Mouse (Mus musculus): ENCODE data around the gene Inhbe. TPM values are rescaled to one million over a fixed set of nuclear protein-coding genes. Genes with fewer than 3 reads are reported as not detected.

Inhbe gene
- polyA plus RNA-seq, 1 experiment from 2014 or later, result not detected

GRCm38 (mm10) chr10:127360714-127361113 lies 6.5 kb upstream of the Inhbe start:
- 82% methylated on average over 3 of the region's 3 CpGs for WGBS
- no peak overlapping the region for H3K9ac ChIP-seq (replicated peaks; ENCODE audit: low read depth)
- no peaks in the 10 kb centered on the region for H3K9me3 ChIP-seq (ENCODE audit: low read length)
- H3K4me2 ChIP-seq (replicated peaks; ENCODE audit: low read depth, low read length), result no peak overlapping the region
- ATAC-seq (no peak), DNase-seq (ENCODE audit: low spot score) (no peak)
- H3K27ac ChIP-seq (ENCODE audit: low read length), result no peak overlapping the region
- no peaks in the 10 kb centered on the region for H3K36me3 ChIP-seq (ENCODE audit: insufficient read depth, low read length)
- no peak for TF ChIP-seq CTCF (IDR thresholded peaks at IDR 0.05)
- TF ChIP-seq EP300 (IDR thresholded peaks at IDR 0.05), result no peak
- H3K4me1 ChIP-seq (ENCODE audit: insufficient read depth, low read depth, low read length), result no peaks in the 10 kb centered on the region
- H3K4me3 ChIP-seq (ENCODE audit: low read depth, low read length), result no peak overlapping the region
- H3K27me3 ChIP-seq (replicated peaks; ENCODE audit: insufficient read depth, low read length), result no peaks in the 10 kb centered on the region

GRCm38 (mm10) chr10:127355336-127355735 lies 1.1 kb upstream of the Inhbe start:
- H3K4me3 ChIP-seq (ENCODE audit: low read depth, low read length), result no peak overlapping the region
- 65% methylated on average over 10 of the region's 10 CpGs for WGBS
- no peak for ATAC-seq
- no peaks in the 10 kb centered on the region for H3K4me1 ChIP-seq (ENCODE audit: insufficient read depth, low read depth, low read length)
- no peaks in the 10 kb centered on the region for H3K9me3 ChIP-seq (ENCODE audit: low read length)
- no peak overlapping the region for H3K27ac ChIP-seq (ENCODE audit: low read length)
- H3K27me3 ChIP-seq (replicated peaks; ENCODE audit: insufficient read depth, low read length), result no peaks in the 10 kb centered on the region
- no peak overlapping the region for H3K9ac ChIP-seq (replicated peaks; ENCODE audit: low read depth)
- no peak for TF ChIP-seq EP300 (IDR thresholded peaks at IDR 0.05)
- no peak for TF ChIP-seq CTCF (IDR thresholded peaks at IDR 0.05)
- no peak for DNase-seq (ENCODE audit: low spot score)
- H3K4me2 ChIP-seq (replicated peaks; ENCODE audit: low read depth, low read length), result no peak overlapping the region
- no peaks in the 10 kb centered on the region for H3K36me3 ChIP-seq (ENCODE audit: insufficient read depth, low read length)

- Histone ChIP-seq H3K27me3 (replicated peaks; ENCODE audit: insufficient read depth, low read length) (no peaks in the 10 kb centered on the region), H3K4me3 (ENCODE audit: low read depth, low read length) (no peak overlapping the region), H3K9ac (replicated peaks; ENCODE audit: low read depth) (no peak overlapping the region), H3K4me2 (replicated peaks; ENCODE audit: low read depth, low read length) (no peak overlapping the region), H3K36me3 (ENCODE audit: insufficient read depth, low read length) (no peaks in the 10 kb centered on the region), H3K27ac (ENCODE audit: low read length) (no peak overlapping the region), H3K9me3 (ENCODE audit: low read length) (no peaks in the 10 kb centered on the region), H3K4me1 (ENCODE audit: insufficient read depth, low read depth, low read length) (no peaks in the 10 kb centered on the region)
- WGBS, result 84% methylated on average over 11 of the region's 11 CpGs
- DNase-seq (ENCODE audit: low spot score) (no peak), ATAC-seq (no peak)
- TF ChIP-seq EP300 (IDR thresholded peaks at IDR 0.05) (no peak), CTCF (IDR thresholded peaks at IDR 0.05) (no peak)
Observed at GRCm38 (mm10) chr10:127352766-127353165, 1.4 kb downstream of the Inhbe start.

DNA sequence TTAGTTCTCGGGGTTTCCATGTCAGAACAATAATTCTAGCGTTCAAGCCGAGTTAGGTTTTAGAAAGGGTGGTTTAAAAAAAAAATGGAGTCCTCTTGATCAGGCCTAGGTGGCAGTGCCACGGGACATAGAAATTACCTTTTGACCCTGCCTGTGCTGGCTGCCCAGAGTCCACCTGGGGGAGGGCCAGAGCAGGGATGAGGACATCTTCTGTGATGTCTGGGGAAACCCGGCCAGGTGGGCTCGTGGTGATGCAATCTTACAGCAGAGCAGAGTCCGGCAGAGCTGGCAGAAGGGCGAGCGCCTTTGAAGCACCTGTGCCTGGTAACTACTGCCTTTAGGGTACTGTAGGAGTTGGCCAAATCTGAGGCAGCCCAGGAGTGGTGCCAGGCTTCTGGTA lies 2.0 kb downstream of the Inhbe start:
- no peaks in the 10 kb centered on the region for H3K27me3 ChIP-seq (replicated peaks; ENCODE audit: insufficient read depth, low read length)
- H3K4me1 ChIP-seq (ENCODE audit: insufficient read depth, low read depth, low read length), result no peaks in the 10 kb centered on the region
- no peak overlapping the region for H3K9ac ChIP-seq (replicated peaks; ENCODE audit: low read depth)
- H3K36me3 ChIP-seq (ENCODE audit: insufficient read depth, low read length), result no peaks in the 10 kb centered on the region
- no peak overlapping the region for H3K4me2 ChIP-seq (replicated peaks; ENCODE audit: low read depth, low read length)
- H3K27ac ChIP-seq (ENCODE audit: low read length), result no peak overlapping the region
- 76% methylated on average over 9 of the region's 9 CpGs for WGBS
- DNase-seq (ENCODE audit: low spot score) (no peak), ATAC-seq (no peak)
- H3K4me3 ChIP-seq (ENCODE audit: low read depth, low read length), result no peak overlapping the region
- TF ChIP-seq CTCF (IDR thresholded peaks at IDR 0.05), result no peak
- TF ChIP-seq EP300 (IDR thresholded peaks at IDR 0.05), result no peak
- H3K9me3 ChIP-seq (ENCODE audit: low read length), result no peaks in the 10 kb centered on the region

- Histone ChIP-seq H3K36me3 (ENCODE audit: insufficient read depth, low read length) (no peaks in the 10 kb centered on the region), H3K27ac (ENCODE audit: low read length) (no peak overlapping the region), H3K4me3 (ENCODE audit: low read depth, low read length) (no peak overlapping the region), H3K27me3 (replicated peaks; ENCODE audit: insufficient read depth, low read length) (no peaks in the 10 kb centered on the region), H3K9me3 (ENCODE audit: low read length) (no peaks in the 10 kb centered on the region), H3K4me2 (replicated peaks; ENCODE audit: low read depth, low read length) (no peak overlapping the region), H3K9ac (replicated peaks; ENCODE audit: low read depth) (no peak overlapping the region), H3K4me1 (ENCODE audit: insufficient read depth, low read depth, low read length) (no peaks in the 10 kb centered on the region)
- no peak for ATAC-seq
- TF ChIP-seq CTCF (IDR thresholded peaks at IDR 0.05) (no peak), EP300 (IDR thresholded peaks at IDR 0.05) (no peak)
- DNase-seq (ENCODE audit: low spot score), result no peak
- 68% methylated on average over 8 of the region's 8 CpGs for WGBS
Observed at GRCm38 (mm10) chr10:127351719-127352118, 2.5 kb downstream of the Inhbe start.

DNA sequence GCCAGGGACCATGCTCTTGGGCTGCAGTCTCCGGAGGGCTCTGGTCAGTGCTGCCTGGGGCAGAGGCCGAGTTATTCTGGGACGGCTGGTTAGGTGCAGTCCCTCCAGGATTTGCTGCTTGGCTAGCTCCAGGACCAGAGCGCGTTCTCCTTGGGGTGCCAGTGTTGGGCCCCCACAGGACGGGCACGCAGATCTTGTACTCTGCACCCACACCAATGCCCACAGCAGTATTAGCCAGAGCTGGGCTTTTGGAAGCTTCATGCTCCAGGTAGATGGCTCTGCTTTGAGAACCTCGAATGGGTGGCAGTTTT lies 3.0 kb downstream of the Inhbe start:
- WGBS, result 83% methylated on average over 8 of the region's 8 CpGs
- H3K4me1 ChIP-seq (ENCODE audit: insufficient read depth, low read depth, low read length), result no peaks in the 10 kb centered on the region
- DNase-seq (ENCODE audit: low spot score) (no peak), ATAC-seq (no peak)
- no peaks in the 10 kb centered on the region for H3K27me3 ChIP-seq (replicated peaks; ENCODE audit: insufficient read depth, low read length)
- H3K4me2 ChIP-seq (replicated peaks; ENCODE audit: low read depth, low read length), result no peak overlapping the region
- H3K36me3 ChIP-seq (ENCODE audit: insufficient read depth, low read length), result no peaks in the 10 kb centered on the region
- no peaks in the 10 kb centered on the region for H3K9me3 ChIP-seq (ENCODE audit: low read length)
- H3K27ac ChIP-seq (ENCODE audit: low read length), result no peak overlapping the region
- H3K4me3 ChIP-seq (ENCODE audit: low read depth, low read length), result no peak overlapping the region
- H3K9ac ChIP-seq (replicated peaks; ENCODE audit: low read depth), result no peak overlapping the region
- no peak for TF ChIP-seq EP300 (IDR thresholded peaks at IDR 0.05)
- TF ChIP-seq CTCF (IDR thresholded peaks at IDR 0.05), result no peak

GRCm38 (mm10) chr10:127350594-127351284 lies 3.5 kb downstream of the Inhbe start:
- TF ChIP-seq EP300 (IDR thresholded peaks at IDR 0.05) (no peak), CTCF (IDR thresholded peaks at IDR 0.05) (peak; percentile 91)
- no peak overlapping the region for H3K9ac ChIP-seq (replicated peaks; ENCODE audit: low read depth)
- no peaks in the 10 kb centered on the region for H3K9me3 ChIP-seq (ENCODE audit: low read length)
- no peaks in the 10 kb centered on the region for H3K36me3 ChIP-seq (ENCODE audit: insufficient read depth, low read length)
- H3K27ac ChIP-seq (ENCODE audit: low read length), result no peak overlapping the region
- H3K27me3 ChIP-seq (replicated peaks; ENCODE audit: insufficient read depth, low read length), result no peaks in the 10 kb centered on the region
- H3K4me2 ChIP-seq (replicated peaks; ENCODE audit: low read depth, low read length), result peak overlapping the region; percentile 41
- no peak overlapping the region for H3K4me3 ChIP-seq (ENCODE audit: low read depth, low read length)
- ATAC-seq (peak; percentile 70), DNase-seq (ENCODE audit: low spot score) (peak; percentile 81)
- no peaks in the 10 kb centered on the region for H3K4me1 ChIP-seq (ENCODE audit: insufficient read depth, low read depth, low read length)
- WGBS, result 10% methylated on average over 23 of the region's 24 CpGs
